Mouse (Mus musculus): ENCODE results near the gene Gm42669.

- TF ChIP-seq CTCF (IDR thresholded peaks at IDR 0.05; ENCODE audit: control insufficient read depth, insufficient read depth, insufficient read length), result no peak
- no peak for TF ChIP-seq USF1 (IDR thresholded peaks at IDR 0.05; ENCODE audit: low read depth)
Observed at GRCm38 (mm10) chr5:107569148-107569547, 61.7 kb downstream of the Gm42669 start.

Measured in C2C12 (cell line).